Mouse (Mus musculus) hindbrain, embryonic 12.5 days (tissue): ENCODE results near the gene Pip5k1c. TPM values are rescaled to one million over a fixed set of nuclear protein-coding genes. Genes with fewer than 3 reads are reported as not detected.

Experiments
- ATAC-seq: fragments of 200-750 bp; cut with Nextera tagmentation; 2 replicates; pipeline ENCODE4 v1.8.0; 2017; ENCODE audit warnings: moderate TSS enrichment; ENCODE audit not compliant: low FRiP score
- H3K27ac ChIP-seq: fragments of 300-500 bp; sonication (generic); 2 replicates; pipeline ENCODE4 v1.5.1; 2016; ENCODE audit warnings: mild to moderate bottlenecking
- H3K27me3 ChIP-seq: fragments of 300-500 bp; sonication (generic); 2 replicates; pipeline ENCODE4 v1.6.1; 2016; ENCODE audit warnings: mild to moderate bottlenecking
- H3K36me3 ChIP-seq: fragments of 300-500 bp; sonication (generic); 2 replicates; pipeline ENCODE4 v1.6.1; 2016; ENCODE audit warnings: mild to moderate bottlenecking
- H3K4me1 ChIP-seq: fragments of 300-500 bp; sonication (generic); 2 replicates; pipeline ENCODE4 v1.6.1; 2016
- H3K4me2 ChIP-seq: fragments of 300-500 bp; sonication (generic); replicated peaks from 2 replicates; pipeline ENCODE4 v1.6.1; 2016; ENCODE audit warnings: mild to moderate bottlenecking
- H3K4me3 ChIP-seq: fragments of 300-500 bp; sonication (generic); 2 replicates; pipeline ENCODE4 v1.5.1; 2016; ENCODE audit warnings: mild to moderate bottlenecking
- H3K9ac ChIP-seq: fragments of 300-500 bp; sonication (generic); 2 replicates; pipeline ENCODE4 v1.6.1; 2016; ENCODE audit warnings: mild to moderate bottlenecking, moderate library complexity
- H3K9me3 ChIP-seq: fragments of 300-500 bp; sonication (generic); replicated peaks from 2 replicates; pipeline ENCODE4 v1.6.1; 2016; ENCODE audit warnings: mild to moderate bottlenecking
- WGBS: fragments of 180-500 bp; shearing (Covaris S2); methylation state at CpG from one replicate; pipeline ENCODE4 v1.1.7; 2016; 5-methylcytosine and 5-hydroxymethylcytosine counted together
- polyA plus RNA-seq: library from polyadenylated mRNA; unstranded; fragments of >200 nt; fragmentation: Nextera tagmentation; extraction: Ambion mirVana; gene quantifications from 2 replicates; pipeline ENCODE4 v1.2.1, GENCODE M21; 2016

Pip5k1c gene
- polyA plus RNA-seq, 1 experiment from 2014 or later, result 97.3 TPM

GRCm38 (mm10) chr10:81330007-81330406, 37.2 kb downstream of the Pip5k1c start:
- H3K27me3 ChIP-seq, result peaks cover 23% of the 10 kb centered on the region
- 67% methylated on average over 4 of the region's 4 CpGs for WGBS
- H3K27ac ChIP-seq, result no peak overlapping the region
- 0 out of 2 replicates have a peak overlapping the region, but pooled peaks have one; percentile 3 for H3K4me2 ChIP-seq
- peak overlapping the region; percentile 18; the same call in 1 of the 2 replicates for H3K9ac ChIP-seq
- H3K9me3 ChIP-seq, result no peaks in the 10 kb centered on the region
- H3K4me3 ChIP-seq, result no peak overlapping the region
- H3K4me1 ChIP-seq, result peaks cover 7% of the 10 kb centered on the region
- no peak for ATAC-seq
- H3K36me3 ChIP-seq, result peaks cover 32% of the 10 kb centered on the region

GRCm38 (mm10) chr10:81332277-81332676, 39.5 kb downstream of the Pip5k1c start:
- peaks cover 9% of the 10 kb centered on the region; the same call in 1 of the 2 replicates for H3K36me3 ChIP-seq
- H3K9me3 ChIP-seq, result no peaks in the 10 kb centered on the region
- no peak overlapping the region for H3K9ac ChIP-seq
- peaks cover 26% of the 10 kb centered on the region for H3K27me3 ChIP-seq
- peak overlapping the region; percentile 33 for H3K4me2 ChIP-seq
- peaks cover 16% of the 10 kb centered on the region for H3K4me1 ChIP-seq
- no peak overlapping the region for H3K4me3 ChIP-seq
- 7% methylated on average over 29 of the region's 29 CpGs for WGBS
- H3K27ac ChIP-seq, result no peak overlapping the region
- ATAC-seq, result no peak

- Histone ChIP-seq H3K36me3 (no peaks in the 10 kb centered on the region), H3K9me3 (no peaks in the 10 kb centered on the region), H3K4me2 (no peak overlapping the region), H3K27me3 (peaks cover 41% of the 10 kb centered on the region), H3K4me1 (peaks cover 13% of the 10 kb centered on the region), H3K9ac (no peak overlapping the region), H3K4me3 (no peak overlapping the region), H3K27ac (no peak overlapping the region)
- no peak for ATAC-seq
- WGBS, result 59% methylated on average over 11 of the region's 11 CpGs
These were observed 41.6 kb downstream of the Pip5k1c start for GRCm38 (mm10) chr10:81334324-81334723.

- Histone ChIP-seq H3K4me1 (peaks cover 11% of the 10 kb centered on the region), H3K27ac (no peak overlapping the region), H3K36me3 (no peaks in the 10 kb centered on the region), H3K27me3 (peaks cover 47% of the 10 kb centered on the region), H3K4me2 (no peak overlapping the region), H3K4me3 (no peak overlapping the region; the same call in 1 of the 2 replicates), H3K9me3 (no peaks in the 10 kb centered on the region), H3K9ac (0 out of 2 replicates have a peak overlapping the region, but pooled peaks have one; percentile 15)
- no peak; the same call in 1 of the 2 replicates for ATAC-seq
- whole genome bisulfite sequencing, result 35% methylated on average over 16 of the region's 19 CpGs
These were observed 42.9 kb downstream of the Pip5k1c start for GRCm38 (mm10) chr10:81335393-81336340.

GRCm38 (mm10) chr10:81336558-81336957, 43.8 kb downstream of the Pip5k1c start:
- WGBS, result 95% methylated on average over 4 of the region's 4 CpGs
- no peak for ATAC-seq
- peaks cover 53% of the 10 kb centered on the region for H3K27me3 ChIP-seq
- H3K9me3 ChIP-seq, result no peaks in the 10 kb centered on the region
- H3K27ac ChIP-seq, result no peak overlapping the region
- peaks cover 11% of the 10 kb centered on the region for H3K4me1 ChIP-seq
- no peak overlapping the region for H3K4me2 ChIP-seq
- H3K4me3 ChIP-seq, result no peak overlapping the region
- no peaks in the 10 kb centered on the region for H3K36me3 ChIP-seq
- H3K9ac ChIP-seq, result no peak overlapping the region; the same call in 1 of the 2 replicates

GRCm38 (mm10) chr10:81340551-81341332, 48.0 kb downstream of the Pip5k1c start:
- Histone ChIP-seq H3K4me1 (peaks cover 8% of the 10 kb centered on the region; the same call in 1 of the 2 replicates), H3K4me2 (no peak overlapping the region), H3K27me3 (peaks cover 70% of the 10 kb centered on the region), H3K36me3 (no peaks in the 10 kb centered on the region), H3K27ac (no peak overlapping the region), H3K4me3 (no peak overlapping the region), H3K9ac (no peak overlapping the region), H3K9me3 (no peaks in the 10 kb centered on the region)
- no peak for ATAC-seq
- WGBS, result 37% methylated on average over 17 of the region's 17 CpGs

- H3K4me3 ChIP-seq, result no peak overlapping the region
- H3K36me3 ChIP-seq, result no peaks in the 10 kb centered on the region
- H3K27ac ChIP-seq, result no peak overlapping the region
- H3K9ac ChIP-seq, result no peak overlapping the region
- H3K9me3 ChIP-seq, result no peaks in the 10 kb centered on the region
- H3K27me3 ChIP-seq, result peaks cover 77% of the 10 kb centered on the region
- no peak overlapping the region for H3K4me2 ChIP-seq
- ATAC-seq, result no peak
- peaks cover 10% of the 10 kb centered on the region for H3K4me1 ChIP-seq
- 35% methylated on average over 16 of the region's 16 CpGs for WGBS
These were observed 48.7 kb downstream of the Pip5k1c start for GRCm38 (mm10) chr10:81341333-81341949.

GRCm38 (mm10) chr10:81342686-81343505, 50.1 kb downstream of the Pip5k1c start, which contains the start of gene Gipc3:
TSS of gene Gipc3 (minus strand) at chr10:81343266.
- Histone ChIP-seq H3K4me1 (peaks cover 19% of the 10 kb centered on the region), H3K9me3 (no peaks in the 10 kb centered on the region), H3K36me3 (peaks cover 6% of the 10 kb centered on the region), H3K4me3 (peak within 1 kb of the TSS; percentile 39), H3K9ac (peak within 1 kb of the TSS; percentile 59), H3K4me2 (peak within 1 kb of the TSS; percentile 66), H3K27ac (no peak within 1 kb of the TSS), H3K27me3 (peaks cover 85% of the 10 kb centered on the region)
- WGBS, result 6% methylated on average over 50 of the region's 67 CpGs
- ATAC-seq, result no peak

GRCm38 (mm10) chr10:81344421-81345161, 51.8 kb downstream of the Pip5k1c start:
- H3K36me3 ChIP-seq, result peaks cover 11% of the 10 kb centered on the region
- H3K27ac ChIP-seq, result no peak overlapping the region
- H3K4me2 ChIP-seq, result no peak overlapping the region
- H3K27me3 ChIP-seq, result peaks cover 87% of the 10 kb centered on the region
- peaks cover 30% of the 10 kb centered on the region for H3K4me1 ChIP-seq
- H3K4me3 ChIP-seq, result no peak overlapping the region
- ATAC-seq, result no peak
- WGBS, result 54% methylated on average over 8 of the region's 8 CpGs
- H3K9ac ChIP-seq, result no peak overlapping the region
- H3K9me3 ChIP-seq, result no peaks in the 10 kb centered on the region

- no peaks in the 10 kb centered on the region for H3K9me3 ChIP-seq
- H3K36me3 ChIP-seq, result peaks cover 11% of the 10 kb centered on the region
- H3K27ac ChIP-seq, result no peak overlapping the region
- no peak overlapping the region for H3K4me2 ChIP-seq
- WGBS, result 90% methylated on average over 4 of the region's 4 CpGs
- no peak overlapping the region for H3K4me3 ChIP-seq
- peaks cover 85% of the 10 kb centered on the region for H3K27me3 ChIP-seq
- no peak for ATAC-seq
- peaks cover 35% of the 10 kb centered on the region for H3K4me1 ChIP-seq
- H3K9ac ChIP-seq, result no peak overlapping the region
These were observed 52.4 kb downstream of the Pip5k1c start for GRCm38 (mm10) chr10:81345162-81345534.
